Mouse (Mus musculus) stomach, embryonic 16.5 days (tissue): ENCODE measurements around the gene Tenm3. TPM values are rescaled to one million over a fixed set of nuclear protein-coding genes. Genes with fewer than 3 reads are reported as not detected.

Source experiments
- ATAC-seq: fragments of 200-750 bp; cut with Nextera tagmentation; 2 replicates; pipeline ENCODE4 v1.8.0; 2017; ENCODE audit warnings: moderate number of reproducible peaks, moderate TSS enrichment; ENCODE audit not compliant: insufficient read depth, low FRiP score
- H3K27ac ChIP-seq: fragments of 300-500 bp; sonication (generic); 2 replicates; pipeline ENCODE4 v1.5.1; 2014; ENCODE audit warnings: low read length
- H3K27me3 ChIP-seq: fragments of 300-500 bp; sonication (generic); 2 replicates; pipeline ENCODE4 v1.6.1; 2014; ENCODE audit warnings: low read length, control low read depth, mixed read lengths; ENCODE audit not compliant: control insufficient read depth, insufficient read depth
- H3K36me3 ChIP-seq: fragments of 300-500 bp; sonication (generic); 2 replicates; pipeline ENCODE4 v1.6.1; 2014; ENCODE audit warnings: low read length; ENCODE audit not compliant: control insufficient read depth, insufficient read depth
- H3K4me1 ChIP-seq: fragments of 300-500 bp; sonication (generic); 2 replicates; pipeline ENCODE4 v1.6.1; 2014; ENCODE audit warnings: low read length, control low read depth, mixed read lengths; ENCODE audit not compliant: control insufficient read depth, insufficient read depth
- H3K4me2 ChIP-seq: fragments of 300-500 bp; sonication (generic); 2 replicates; pipeline ENCODE4 v1.6.1; 2014; ENCODE audit warnings: low read depth, low read length, mixed read lengths
- H3K4me3 ChIP-seq: fragments of 300-500 bp; sonication (generic); replicated peaks from 2 replicates; pipeline ENCODE4 v1.5.1; 2014; ENCODE audit warnings: mild to moderate bottlenecking, low read length
- H3K9ac ChIP-seq: fragments of 300-500 bp; sonication (generic); 2 replicates; pipeline ENCODE4 v1.6.1; 2014; ENCODE audit warnings: low read length
- H3K9me3 ChIP-seq: fragments of 300-500 bp; sonication (generic); replicated peaks from 2 replicates; pipeline ENCODE4 v1.6.1; 2016; ENCODE audit warnings: low read length, control low read depth; ENCODE audit not compliant: control insufficient read depth
- WGBS: fragments of 180-500 bp; shearing (Covaris S2); extraction: QIAGEN DNeasy Blood & Tissue Kit; methylation state at CpG from one replicate; pipeline ENCODE4 v1.1.7; 2014; 5-methylcytosine and 5-hydroxymethylcytosine counted together
- polyA plus RNA-seq: library from polyadenylated mRNA; unstranded; fragments of >200 nt; fragmentation: Nextera tagmentation; extraction: Ambion mirVana; gene quantifications from 2 replicates; pipeline ENCODE4 v1.2.1, GENCODE M21; 2015

Tenm3 gene
- polyA plus RNA-seq, 1 experiment from 2014 or later = 12.5 TPM

- Histone ChIP-seq H3K27ac (no peak overlapping the region), H3K36me3 (no peaks in the 10 kb centered on the region), H3K4me1 (peaks cover 3% of the 10 kb centered on the region), H3K4me3 (peak overlapping the region; percentile 81), H3K27me3 (peaks cover 11% of the 10 kb centered on the region; the same call in 1 of the 2 replicates), H3K9me3 (no peaks in the 10 kb centered on the region), H3K9ac (peak overlapping the region; percentile 90), H3K4me2 (peak overlapping the region; percentile 78)
- ATAC-seq = no peak; the same call in 1 of the 2 replicates
- WGBS = 2% methylated on average over 14 of the region's 14 CpGs
Observed at GRCm38 (mm10) chr8:48844370-48844905, 687 bp upstream of the Tenm3 start.

- peak overlapping the region; percentile 90 for H3K9ac ChIP-seq
- peaks cover 11% of the 10 kb centered on the region; the same call in 1 of the 2 replicates for H3K27me3 ChIP-seq
- H3K4me1 ChIP-seq = peaks cover 3% of the 10 kb centered on the region
- peak; percentile 77 for ATAC-seq
- H3K36me3 ChIP-seq = no peaks in the 10 kb centered on the region
- whole genome bisulfite sequencing = under 1% methylated on average over 71 of the region's 93 CpGs
- H3K4me2 ChIP-seq = peak overlapping the region; percentile 78
- H3K9me3 ChIP-seq = no peaks in the 10 kb centered on the region
- H3K4me3 ChIP-seq = peak overlapping the region; percentile 81
- peak overlapping the region; percentile 78 for H3K27ac ChIP-seq
Observed at GRCm38 (mm10) chr8:48842991-48843930, 490 bp downstream of the Tenm3 start.

GRCm38 (mm10) chr8:48842516-48842990 lies 1.2 kb downstream of the Tenm3 start:
- H3K4me1 ChIP-seq = peaks cover 3% of the 10 kb centered on the region
- WGBS = 0% methylated on average over 11 of the region's 11 CpGs
- H3K4me2 ChIP-seq = peak overlapping the region; percentile 78
- H3K9me3 ChIP-seq = no peaks in the 10 kb centered on the region
- H3K4me3 ChIP-seq = peak overlapping the region; percentile 81
- ATAC-seq = 0 out of 2 replicates have a peak, but pooled peaks have one; percentile 1
- peak overlapping the region; percentile 78 for H3K27ac ChIP-seq
- H3K27me3 ChIP-seq = peaks cover 11% of the 10 kb centered on the region; the same call in 1 of the 2 replicates
- H3K36me3 ChIP-seq = no peaks in the 10 kb centered on the region
- H3K9ac ChIP-seq = peak overlapping the region; percentile 90

GRCm38 (mm10) chr8:48842035-48842434 lies 1.7 kb downstream of the Tenm3 start:
- 8% methylated on average over 4 of the region's 4 CpGs for WGBS
- peak overlapping the region; percentile 90; the same call in 1 of the 2 replicates for H3K9ac ChIP-seq

GRCm38 (mm10) chr8:48835745-48836144 lies 8.0 kb downstream of the Tenm3 start:
- 69% methylated on average over 2 of the region's 2 CpGs for WGBS
- H3K4me2 ChIP-seq = no peak overlapping the region
- H3K4me1 ChIP-seq = no peaks in the 10 kb centered on the region
- ATAC-seq = no peak
- H3K9ac ChIP-seq = no peak overlapping the region
- no peak overlapping the region for H3K4me3 ChIP-seq
- no peaks in the 10 kb centered on the region for H3K9me3 ChIP-seq
- H3K27me3 ChIP-seq = no peaks in the 10 kb centered on the region
- no peaks in the 10 kb centered on the region for H3K36me3 ChIP-seq
- H3K27ac ChIP-seq = no peak overlapping the region

More at GRCm38 (mm10) chr8:48842035-48842434, 1.7 kb downstream of the Tenm3 start:
- Histone ChIP-seq H3K4me1 (peaks cover 3% of the 10 kb centered on the region), H3K27me3 (peaks cover 9% of the 10 kb centered on the region; the same call in 1 of the 2 replicates), H3K4me3 (peak overlapping the region; percentile 81), H3K27ac (no peak overlapping the region), H3K4me2 (peak overlapping the region; percentile 78), H3K36me3 (no peaks in the 10 kb centered on the region), H3K9me3 (no peaks in the 10 kb centered on the region)
- no peak for ATAC-seq

GRCm38 (mm10) chr8:48827454-48827853 lies 16.3 kb downstream of the Tenm3 start:
- no peak overlapping the region for H3K9ac ChIP-seq
- no peak for ATAC-seq
- no peaks in the 10 kb centered on the region for H3K4me1 ChIP-seq
- WGBS = 75% methylated on average over 9 of the region's 9 CpGs
- H3K27ac ChIP-seq = no peak overlapping the region
- no peaks in the 10 kb centered on the region for H3K36me3 ChIP-seq
- no peak overlapping the region for H3K4me2 ChIP-seq
- H3K27me3 ChIP-seq = no peaks in the 10 kb centered on the region
- H3K4me3 ChIP-seq = no peak overlapping the region
- H3K9me3 ChIP-seq = no peaks in the 10 kb centered on the region

GRCm38 (mm10) chr8:48825666-48826065 lies 18.1 kb downstream of the Tenm3 start:
- no peaks in the 10 kb centered on the region for H3K9me3 ChIP-seq
- H3K9ac ChIP-seq = no peak overlapping the region
- no peaks in the 10 kb centered on the region for H3K36me3 ChIP-seq
- WGBS = 88% methylated on average over 7 of the region's 7 CpGs
- H3K4me3 ChIP-seq = no peak overlapping the region
- H3K4me2 ChIP-seq = no peak overlapping the region
- H3K4me1 ChIP-seq = no peaks in the 10 kb centered on the region
- no peak overlapping the region for H3K27ac ChIP-seq
- ATAC-seq = no peak
- H3K27me3 ChIP-seq = no peaks in the 10 kb centered on the region

- H3K9me3 ChIP-seq = no peaks in the 10 kb centered on the region
- no peaks in the 10 kb centered on the region for H3K4me1 ChIP-seq
- H3K9ac ChIP-seq = no peak overlapping the region
- 77% methylated on average over 4 of the region's 4 CpGs for WGBS
- ATAC-seq = no peak
- H3K27ac ChIP-seq = no peak overlapping the region
- no peak overlapping the region for H3K4me2 ChIP-seq
- H3K27me3 ChIP-seq = no peaks in the 10 kb centered on the region
- H3K4me3 ChIP-seq = no peak overlapping the region
- H3K36me3 ChIP-seq = no peaks in the 10 kb centered on the region
Observed at GRCm38 (mm10) chr8:48822291-48822690, 21.5 kb downstream of the Tenm3 start.

- no peak for ATAC-seq
- Histone ChIP-seq H3K9ac (no peak overlapping the region), H3K9me3 (no peaks in the 10 kb centered on the region), H3K4me1 (no peaks in the 10 kb centered on the region), H3K4me3 (no peak overlapping the region), H3K4me2 (no peak overlapping the region), H3K36me3 (no peaks in the 10 kb centered on the region), H3K27me3 (no peaks in the 10 kb centered on the region), H3K27ac (no peak overlapping the region; the same call in 1 of the 2 replicates)
- 36% methylated on average over 6 of the region's 6 CpGs for WGBS
Observed at GRCm38 (mm10) chr8:48819962-48820361, 23.8 kb downstream of the Tenm3 start.
